Mouse (Mus musculus) Patski (cell line): ENCODE data around the gene Gfer. TPM values are rescaled to one million over a fixed set of nuclear protein-coding genes. Genes with fewer than 3 reads are reported as not detected.

Experiments
- ATAC-seq: fragments of 100-300 bp; one replicate; pipeline ENCODE4 v1.8.0; 2021
- CTCF ChIA-PET: fragments of 350-600 bp; sonication (Branson Sonifier 250); formaldehyde crosslinking; loops from one replicate; lab custom pipeline; 2022; ENCODE audit warnings: inconsistent platforms; lab: Charles Lee
- POLR2A ChIA-PET: fragments of 350-600 bp; sonication (Branson Sonifier 250); formaldehyde crosslinking; loops from one replicate; lab custom pipeline; 2022; ENCODE audit warnings: antibody characterized with exemption, inconsistent platforms; lab: Charles Lee
- DNase-seq: peaks from one replicate; pipeline ENCODE4 v3.0.0-alpha.2; 2011; ENCODE audit warnings: low read depth, low spot score
- H3K27me3 ChIP-seq: fragments of 371-371 bp; one replicate; pipeline ENCODE4 v1.5.1; 2021
- CTCF ChIP-seq: fragments of 100-300 bp; IDR thresholded peaks from one replicate; pipeline ENCODE4 v1.5.1; 2021
- in situ Hi-C: fragments of 300-500 bp; cut with MboI; formaldehyde crosslinking; loops from 3 replicates; pipeline ENCODE4 v1.11.1; 2018; ENCODE audit warnings: low pct_unique_long_range_greater_than_20kb, mixed read lengths
- polyA plus RNA-seq: library from polyadenylated mRNA; unstranded; gene quantifications from one replicate; pipeline ENCODE4 v1.2.3, GENCODE M21; 2021

The Gfer gene
- 47.6 TPM for polyA plus RNA-seq

DNA sequence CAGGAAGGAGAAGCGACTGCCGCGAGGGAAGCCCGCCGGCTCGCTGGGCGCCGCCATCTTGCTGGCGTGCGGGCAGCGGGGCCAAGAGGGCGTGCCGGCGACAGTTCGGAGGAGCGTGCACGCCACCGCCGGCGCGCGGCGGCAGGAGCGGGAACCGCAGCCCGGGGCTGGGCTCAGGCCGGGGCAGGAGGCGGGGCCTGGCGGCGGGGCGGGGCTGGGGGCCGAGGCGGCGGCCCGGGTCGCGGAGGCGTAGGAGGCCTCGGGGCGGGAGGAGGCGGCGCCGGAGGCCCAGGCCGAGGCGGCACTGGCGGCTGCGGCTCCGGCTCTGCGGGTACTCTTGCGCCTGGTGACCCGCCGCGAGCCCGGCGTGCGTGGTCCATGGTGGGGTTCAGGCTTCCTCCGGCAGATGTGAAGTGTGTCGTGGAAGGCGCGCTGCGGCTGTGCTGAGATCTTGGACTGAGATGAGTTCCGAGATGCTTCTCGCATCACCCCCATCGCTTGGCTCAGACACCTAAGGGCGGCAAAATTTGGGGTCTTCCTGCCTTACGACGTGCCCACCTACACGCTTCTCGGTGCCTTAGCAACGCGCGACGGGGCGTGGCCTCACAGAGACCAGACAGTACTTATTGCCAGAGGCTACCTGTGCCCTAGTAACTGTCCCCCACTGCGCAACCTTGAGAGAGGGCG is at the start of gene Gfer, which contains the start of gene Noxo1:
Gene Gfer (minus strand): TSS at position 146 of the 687 bp plus-strand sequence.
Gene Noxo1 (plus strand): TSS at position 224 of the 687 bp plus-strand sequence.
- ATAC-seq (peak; percentile 79), DNase-seq (no peak)
- POLR2A ChIA-PET: interaction anchor here (2.2 kb wide), 1 partner anchor 11 kb away, joined by 11 read pairs; the partner anchor contains the start of gene Tbl3
- in situ Hi-C loops: no loop called here
- H3K27me3 ChIP-seq: no peaks in the 10 kb centered on the region
- CTCF ChIA-PET: no interaction called here
- no peak for TF ChIP-seq CTCF

DNA sequence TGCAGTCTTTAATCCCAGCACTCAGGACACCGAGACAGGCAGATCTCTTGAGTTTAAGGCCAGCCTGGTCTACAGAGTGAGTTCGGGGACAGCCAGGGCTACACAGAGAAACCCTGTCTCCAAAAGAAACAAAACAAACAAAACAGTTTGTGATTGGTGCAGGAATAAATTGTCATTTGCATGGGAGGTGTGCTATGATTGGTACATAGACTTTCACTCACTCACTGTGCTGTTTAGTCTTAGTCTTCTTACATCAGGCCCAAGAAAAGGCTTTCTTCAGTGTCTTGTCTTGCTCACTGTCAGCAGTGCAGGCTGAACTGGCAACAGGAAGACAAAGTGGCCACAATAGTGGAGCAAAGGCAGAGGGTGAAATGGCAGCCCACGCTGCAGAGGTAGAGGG is 48.4 kb upstream of the Gfer start:
- ChIA-PET POLR2A (no interaction called here), CTCF (no interaction called here)
- TF ChIP-seq CTCF: no peak
- in situ Hi-C loops: loop anchor here (5.0 kb wide), 1 partner anchor 73 kb away; no protein-coding TSS in a partner anchor
- ATAC-seq (no peak), DNase-seq (no peak)
- H3K27me3 ChIP-seq: no peaks in the 10 kb centered on the region

GRCm38 (mm10) chr17:24743896-24744295 is 47.9 kb upstream of the Gfer start:
- ChIA-PET CTCF (no interaction called here), POLR2A (no interaction called here)
- H3K27me3 ChIP-seq: no peaks in the 10 kb centered on the region
- in situ Hi-C loops: loop anchor here (5.0 kb wide), 1 partner anchor 73 kb away; no protein-coding TSS in a partner anchor
- ATAC-seq: no peak
- DNase-seq: no peak
- no peak for TF ChIP-seq CTCF

- no peaks in the 10 kb centered on the region for H3K27me3 ChIP-seq
- CTCF ChIA-PET: interaction anchor here (1.3 to 1.6 kb wide), 2 partner anchors 9 to 76 kb away, joined by 4 to 5 read pairs; no protein-coding TSS in a partner anchor
- in situ Hi-C loops: loop anchor here (5.0 kb wide), 1 partner anchor 75 kb away; no protein-coding TSS in a partner anchor
- no peak for TF ChIP-seq CTCF
- ATAC-seq (no peak), DNase-seq (no peak)
- POLR2A ChIA-PET: no interaction called here
Observed at GRCm38 (mm10) chr17:24742307-24742706, 46.4 kb upstream of the Gfer start.

- no peak for ATAC-seq
- no peak for DNase-seq
- no peaks in the 10 kb centered on the region for H3K27me3 ChIP-seq
- TF ChIP-seq CTCF: no peak
- in situ Hi-C loops: loop anchor here (5.0 kb wide), 1 partner anchor 77 kb away; no protein-coding TSS in a partner anchor
- ChIA-PET POLR2A (no interaction called here), CTCF (no interaction called here)
Observed at GRCm38 (mm10) chr17:24739926-24740325, 44.0 kb upstream of the Gfer start.

DNA sequence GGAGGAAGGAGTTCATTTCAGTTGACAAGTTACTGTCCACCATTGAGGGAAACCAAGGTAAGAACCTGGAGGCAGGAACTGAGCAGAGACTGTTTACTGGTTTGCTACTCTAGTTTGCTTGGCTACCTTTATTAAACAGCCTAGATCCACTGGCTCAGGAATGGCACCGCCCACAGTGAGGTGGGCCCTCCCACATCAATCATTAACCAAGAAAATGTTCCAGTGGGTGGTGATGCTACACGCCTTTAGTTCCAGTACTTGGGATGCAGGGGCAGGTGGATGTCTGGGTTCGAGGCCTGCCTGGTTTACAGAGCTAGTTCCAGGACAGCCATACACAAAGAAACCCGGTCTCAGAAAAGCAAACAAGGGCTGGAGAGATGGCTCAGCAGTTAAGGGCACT is 42.3 kb upstream of the Gfer start:
- TF ChIP-seq CTCF: no peak
- DNase-seq (no peak), ATAC-seq (no peak)
- POLR2A ChIA-PET: no interaction called here
- CTCF ChIA-PET: no interaction called here
- in situ Hi-C loops: no loop called here
- H3K27me3 ChIP-seq: no peaks in the 10 kb centered on the region

- POLR2A ChIA-PET: interaction anchor here (0.9 kb wide), 1 partner anchor 13 kb away, joined by 3 read pairs; the partner anchor contains the start of gene Ndufb10
- ATAC-seq: peak; percentile 33
- no peak for DNase-seq
- H3K27me3 ChIP-seq: no peaks in the 10 kb centered on the region
- CTCF ChIA-PET: interaction anchor here (1.0 to 4.9 kb wide), 5 partner anchors 9 to 81 kb away, joined by 3 to 22 read pairs (median 4); partner anchors contain the start of genes Ndufb10 and Rpl3l
- in situ Hi-C loops: no loop called here
- TF ChIP-seq CTCF: no peak
Observed at GRCm38 (mm10) chr17:24737135-24737810, 41.3 kb upstream of the Gfer start.

- peak; percentile 68 for DNase-seq
- peak; percentile 81 for ATAC-seq
Observed at GRCm38 (mm10) chr17:24736330-24737051, 40.5 kb upstream of the Gfer start, which contains the start of gene Msrb1. Gene Msrb1 (plus strand): TSS chr17:24736642.

DNA sequence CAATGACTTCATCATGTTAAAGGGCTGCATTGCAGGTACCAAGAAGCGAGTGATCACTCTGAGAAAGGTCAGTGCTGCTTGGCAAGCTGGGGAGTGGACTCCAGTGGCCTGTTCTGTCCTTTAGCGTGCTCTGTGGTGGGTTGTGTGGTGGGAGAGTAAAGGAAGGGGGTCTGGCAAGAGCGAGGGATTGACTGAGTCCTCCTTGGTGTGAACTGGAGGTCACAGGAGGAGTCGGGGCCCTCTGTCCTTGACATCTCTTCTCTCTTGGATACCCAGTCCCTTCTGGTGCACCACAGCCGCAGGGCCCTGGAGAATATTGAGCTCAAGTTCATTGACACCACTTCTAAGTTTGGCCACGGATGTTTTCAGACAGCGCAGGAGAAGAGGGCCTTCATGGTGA is 39.5 kb upstream of the Gfer start:
- in situ Hi-C loops: no loop called here
- no peak for DNase-seq
- no peaks in the 10 kb centered on the region for H3K27me3 ChIP-seq
- CTCF ChIA-PET: interaction anchor here (1.1 to 4.9 kb wide), 2 partner anchors 11 to 81 kb away, joined by 3 to 22 read pairs; partner anchors contain the start of gene Ndufb10
- POLR2A ChIA-PET: interaction anchor here (1.2 kb wide), 1 partner anchor 14 kb away, joined by 3 read pairs; no protein-coding TSS in a partner anchor
- no peak for ATAC-seq
- TF ChIP-seq CTCF: no peak

More at GRCm38 (mm10) chr17:24736330-24737051, 40.5 kb upstream of the Gfer start, which contains the start of gene Msrb1:
- in situ Hi-C loops: no loop called here
- TF ChIP-seq CTCF: no peak
- POLR2A ChIA-PET: interaction anchor here (0.9 to 1.2 kb wide), 2 partner anchors 12 to 15 kb away, joined by 3 read pairs; partner anchors contain the start of gene Ndufb10
- no peaks in the 10 kb centered on the region for H3K27me3 ChIP-seq
- CTCF ChIA-PET: interaction anchor here (1.0 to 4.9 kb wide), 6 partner anchors 9 to 81 kb away, joined by 3 to 22 read pairs (median 4); partner anchors contain the start of genes Ndufb10 and Rpl3l
